Mouse (Mus musculus): ENCODE measurements around the gene Syt16. TPM values are rescaled to one million over a fixed set of nuclear protein-coding genes. Genes with fewer than 3 reads are reported as not detected.

The Syt16 gene
- total RNA-seq, 2 experiments from 2014 or later = not detected

GRCm38 (mm10) chr12:74219909-74220308, 222.4 kb downstream of the Syt16 start:
- no peak for DNase-seq

- DNase-seq = no peak
Measured at GRCm38 (mm10) chr12:74220651-74221050, 223.2 kb downstream of the Syt16 start.

GRCm38 (mm10) chr12:74230808-74231207, 233.3 kb downstream of the Syt16 start:
- no peak for DNase-seq

GRCm38 (mm10) chr12:74232845-74233244, 235.4 kb downstream of the Syt16 start:
- no peak for DNase-seq

GRCm38 (mm10) chr12:74236191-74236590, 238.7 kb downstream of the Syt16 start:
- no peak for DNase-seq

GRCm38 (mm10) chr12:74238056-74238455, 240.6 kb downstream of the Syt16 start:
- no peak for DNase-seq

GRCm38 (mm10) chr12:74238806-74239205, 241.3 kb downstream of the Syt16 start:
- no peak for DNase-seq

- DNase-seq = no peak
Measured at GRCm38 (mm10) chr12:74264846-74265245, 267.4 kb downstream of the Syt16 start.

- DNase-seq = no peak
Measured at GRCm38 (mm10) chr12:74267049-74267448, 269.6 kb downstream of the Syt16 start.

- no peak for DNase-seq
Measured at GRCm38 (mm10) chr12:74268644-74269285, 271.3 kb downstream of the Syt16 start.

GRCm38 (mm10) chr12:74272545-74272944, 275.1 kb downstream of the Syt16 start:
- no peak for DNase-seq

GRCm38 (mm10) chr12:74277265-74277664, 279.8 kb downstream of the Syt16 start:
- DNase-seq = no peak

- DNase-seq = no peak
Measured at GRCm38 (mm10) chr12:74281403-74281802, 283.9 kb downstream of the Syt16 start.

GRCm38 (mm10) chr12:74282846-74283245, 285.4 kb downstream of the Syt16 start:
- DNase-seq = no peak

- peak; percentile 34 to 42 for DNase-seq
Measured at GRCm38 (mm10) chr12:74284020-74284684, 286.7 kb downstream of the Syt16 start.

GRCm38 (mm10) chr12:74284685-74285054, 287.2 kb downstream of the Syt16 start:
- no peak for DNase-seq

- no peak for DNase-seq
Measured at GRCm38 (mm10) chr12:74290983-74291382, 293.5 kb downstream of the Syt16 start.

- DNase-seq = peak in 1 of 2 experiments; percentile 60
Measured at GRCm38 (mm10) chr12:74293624-74294023, 296.2 kb downstream of the Syt16 start.

- no peak for DNase-seq
Measured at GRCm38 (mm10) chr12:74296374-74296773, 298.9 kb downstream of the Syt16 start.

- DNase-seq = no peak
Measured at GRCm38 (mm10) chr12:74301559-74301958, 304.1 kb downstream of the Syt16 start.

- DNase-seq = no peak
Measured at GRCm38 (mm10) chr12:74303418-74304294, 306.2 kb downstream of the Syt16 start.

GRCm38 (mm10) chr12:74312611-74313010, 315.1 kb downstream of the Syt16 start:
- no peak for DNase-seq

GRCm38 (mm10) chr12:74315221-74315620, 317.8 kb downstream of the Syt16 start:
- no peak for DNase-seq
